Mouse (Mus musculus) T-cell, adult 2 months (primary cell): ENCODE results near the gene Rplp2.
A peak's percentile ranks its signal among the peaks of the same experiment; 100 is the strongest.

Experiments
- DNase-seq: peaks from one replicate; pipeline ENCODE4 v3.0.0; 2022; ENCODE audit warnings: low spot score

The Rplp2 gene

DNA sequence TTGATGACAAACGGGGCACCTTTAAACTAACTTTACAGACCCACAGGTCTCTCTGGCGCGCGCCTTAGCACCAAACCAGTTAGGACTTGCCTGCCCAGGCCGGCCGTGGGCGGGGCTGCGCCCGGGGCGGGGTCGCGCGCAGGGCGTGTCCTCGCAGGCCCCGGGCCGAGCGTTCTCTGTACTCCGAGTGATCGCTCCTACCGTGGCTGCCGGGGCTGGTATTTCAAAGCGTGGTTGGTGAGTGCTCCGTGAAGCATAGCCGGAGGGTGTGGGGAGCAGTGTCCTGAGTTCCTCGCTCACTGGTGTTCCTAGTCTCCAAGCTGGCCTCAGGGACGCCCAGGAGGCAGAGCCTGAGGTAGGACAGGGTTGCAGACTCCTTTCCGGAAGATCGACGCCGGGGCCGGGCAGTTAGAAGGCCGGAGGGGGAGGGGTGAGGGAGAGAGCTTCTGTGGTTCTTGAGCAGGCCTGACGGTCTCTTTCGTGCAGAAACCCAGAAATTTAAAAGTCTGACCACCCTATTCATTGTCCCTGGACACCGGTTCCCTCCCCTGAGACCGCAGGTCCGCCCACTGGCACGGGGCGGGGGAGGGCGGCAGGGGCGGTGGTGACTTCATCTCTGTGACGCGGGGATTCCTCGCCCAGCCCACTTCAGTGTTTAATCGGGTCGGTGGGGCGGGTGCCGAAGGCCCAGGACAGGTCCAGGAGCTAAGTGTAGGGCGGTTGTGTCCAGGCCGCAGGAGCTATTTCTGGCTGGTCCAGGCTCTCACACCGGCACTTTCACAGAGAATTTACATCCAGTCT, 20.3 kb downstream of the Rplp2 start, which contains the start of gene Cd151:
Gene Cd151 (plus strand): TSS at position 163 of the 801 bp plus-strand sequence.
- DNase-seq: peak; percentile 52

GRCm38 (mm10) chr7:141468164-141468521, 21.0 kb downstream of the Rplp2 start:
- no peak for DNase-seq

DNA sequence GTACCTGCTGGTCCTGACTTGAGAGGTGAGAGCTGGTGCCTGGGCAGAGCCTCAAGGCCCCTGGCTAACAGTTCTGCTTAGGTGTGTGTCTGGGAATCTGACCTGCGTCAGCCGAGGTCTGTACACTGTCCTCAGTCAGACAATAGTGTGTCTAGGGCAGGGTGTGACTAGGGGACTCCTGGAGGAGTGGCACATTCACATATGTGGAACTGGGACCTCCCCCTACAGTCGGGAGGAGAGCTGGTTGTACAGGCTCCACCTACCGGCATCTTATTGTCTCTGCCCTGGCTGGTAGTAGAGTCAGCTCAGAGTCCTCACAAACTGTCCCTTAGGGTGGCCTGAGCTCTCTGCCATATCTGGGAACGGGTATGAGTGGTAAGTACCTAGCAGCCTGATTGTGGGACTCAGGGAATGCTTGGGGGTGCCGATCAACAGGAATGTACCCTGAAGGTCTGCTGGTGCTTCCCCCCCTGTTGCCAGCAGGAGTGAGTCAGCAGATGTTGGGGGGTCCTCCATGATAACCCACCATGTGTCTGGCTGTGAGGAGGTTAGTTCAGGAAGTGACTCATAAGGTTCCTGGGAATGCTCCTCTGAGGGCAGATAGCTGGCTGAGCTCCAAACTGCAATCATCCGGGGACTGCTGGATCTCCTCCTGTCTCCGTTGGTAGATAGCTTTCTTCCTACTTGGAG, 21.5 kb downstream of the Rplp2 start:
- peak; percentile 49 for DNase-seq

DNA sequence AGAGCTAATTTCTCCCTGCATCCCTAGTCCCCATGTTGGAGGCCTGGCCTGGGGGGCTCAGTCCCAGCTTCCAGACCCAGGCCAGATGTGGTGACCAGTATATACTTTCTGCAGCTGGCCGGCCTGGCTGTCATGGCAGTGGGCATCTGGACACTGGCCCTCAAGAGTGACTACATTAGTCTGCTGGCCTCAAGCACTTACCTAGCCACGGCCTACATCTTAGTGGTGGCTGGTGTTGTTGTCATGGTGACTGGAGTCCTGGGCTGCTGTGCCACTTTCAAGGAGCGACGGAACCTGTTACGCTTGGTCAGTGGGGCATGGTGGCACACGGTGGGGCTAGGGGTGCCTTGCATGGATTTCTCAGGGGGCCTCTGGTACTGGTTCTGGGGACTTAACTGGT, 22.2 kb downstream of the Rplp2 start:
- no peak for DNase-seq

GRCm38 (mm10) chr7:141469901-141470636, 22.9 kb downstream of the Rplp2 start:
- no peak for DNase-seq

DNA sequence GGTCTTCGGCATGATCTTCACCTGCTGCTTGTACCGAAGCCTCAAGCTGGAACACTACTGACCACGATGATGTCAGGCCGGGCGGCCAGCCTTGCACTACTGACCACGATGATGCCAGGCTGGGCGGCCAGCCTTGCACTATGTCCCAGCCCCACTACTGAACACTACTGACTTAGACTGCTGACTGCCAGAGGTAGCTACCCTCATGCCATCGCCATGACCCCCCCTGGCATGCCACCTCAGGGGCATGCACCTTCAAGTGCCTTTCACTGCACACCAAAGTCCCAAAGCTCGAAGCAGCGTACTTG, 23.4 kb downstream of the Rplp2 start:
- DNase-seq: no peak

- no peak for DNase-seq
Measured at GRCm38 (mm10) chr7:141471236-141471635, 24.1 kb downstream of the Rplp2 start.

DNA sequence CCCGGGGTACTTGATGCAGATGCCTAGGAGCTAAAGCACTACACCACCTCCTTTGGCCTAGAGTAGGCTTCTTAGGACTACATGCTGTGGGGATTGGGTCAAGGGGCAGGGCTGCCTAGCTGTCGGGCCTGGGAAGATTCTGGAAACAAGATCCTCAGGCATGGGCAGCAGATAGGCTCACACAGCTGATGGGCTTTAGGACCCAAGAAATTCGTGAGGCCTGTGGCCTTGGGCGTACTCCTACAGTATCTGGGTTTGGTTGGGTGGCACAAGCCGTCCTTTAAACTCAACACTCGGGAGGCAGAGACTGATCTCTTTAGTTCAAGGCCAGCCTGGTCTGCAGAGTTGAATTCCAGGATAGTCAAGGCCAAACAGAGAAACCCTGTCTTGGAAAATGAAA, 25.1 kb downstream of the Rplp2 start:
- no peak for DNase-seq

DNA sequence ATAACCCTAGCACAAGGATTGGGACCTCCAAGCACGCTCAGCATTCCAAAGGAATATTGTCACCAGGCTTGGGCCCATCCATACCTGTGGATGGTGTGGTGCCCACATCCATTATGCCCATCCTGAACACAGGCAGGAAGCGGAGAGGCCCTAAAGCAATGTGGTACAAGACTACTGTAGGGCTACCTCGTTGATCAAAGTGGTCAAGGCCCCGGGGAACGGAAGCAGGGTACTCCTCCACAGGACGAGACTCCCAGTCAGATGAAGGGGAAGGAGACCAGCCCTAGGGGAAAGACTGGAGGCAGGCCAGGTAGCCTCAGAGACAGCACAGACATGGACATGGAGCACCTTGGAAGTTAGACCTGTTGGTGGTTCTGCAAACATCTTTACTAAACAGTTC, 25.6 kb downstream of the Rplp2 start:
- no peak for DNase-seq

DNA sequence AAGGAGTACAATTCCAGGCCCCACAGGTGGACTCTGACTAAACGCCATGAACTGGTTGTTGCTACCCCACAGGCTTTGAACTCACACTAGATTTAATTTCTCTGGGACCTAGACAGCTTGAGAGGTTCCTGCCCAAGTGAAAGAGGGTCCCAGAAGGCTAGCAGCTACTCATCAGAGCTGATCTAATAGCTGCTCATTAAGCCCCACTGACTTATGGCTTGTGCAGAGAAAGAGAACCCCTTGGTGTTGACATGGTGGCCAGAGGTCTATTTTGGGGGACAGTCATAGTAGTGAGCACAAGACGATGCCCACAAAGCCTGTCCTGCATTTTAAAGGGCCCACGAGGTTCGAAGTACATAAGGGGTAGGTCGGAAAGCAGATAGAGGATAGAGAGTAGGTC, 27.0 kb downstream of the Rplp2 start:
- no peak for DNase-seq

DNA sequence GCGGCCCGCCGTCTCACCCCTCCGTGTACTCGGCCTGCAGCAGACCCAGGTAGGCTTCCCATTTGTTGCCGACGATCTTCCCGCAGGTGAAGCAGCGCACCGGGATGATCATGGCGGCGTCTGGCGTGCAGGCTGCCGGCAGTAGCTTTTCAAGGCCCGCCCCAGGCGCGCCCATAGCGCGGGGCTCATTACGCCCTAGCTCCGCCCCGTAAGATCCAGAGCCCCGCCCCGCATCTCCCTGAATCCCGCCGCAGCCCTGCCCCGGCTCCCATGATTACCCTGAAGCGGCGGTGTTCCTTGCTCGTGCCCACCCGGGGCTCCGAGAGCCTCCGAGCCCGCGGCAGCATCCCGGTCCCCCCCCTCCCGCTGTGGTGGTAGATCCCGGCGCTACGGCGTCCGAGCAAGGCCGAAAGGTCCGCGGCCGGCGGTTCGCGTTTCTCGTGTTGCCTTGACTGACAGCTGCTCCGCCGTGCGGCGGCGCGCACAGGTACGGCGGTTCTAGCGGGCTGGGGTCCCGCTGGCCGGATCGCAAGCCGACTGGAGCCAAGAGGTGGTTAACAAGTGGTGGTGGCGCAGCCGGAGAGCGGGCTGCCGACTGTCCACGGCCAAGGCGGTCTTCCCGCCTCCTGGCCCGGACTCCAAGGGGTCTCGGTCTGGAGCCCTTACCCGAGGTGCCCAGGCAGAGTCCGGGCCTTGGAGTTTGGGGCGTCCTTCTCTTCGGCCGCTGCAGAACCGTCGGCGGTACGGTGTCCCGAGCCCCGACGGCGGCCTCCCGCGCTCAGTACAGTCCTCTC, 28.0 kb downstream of the Rplp2 start, which contains the start of the genes Polr2l and Tspan4:
Gene Polr2l (minus strand): TSS at position 122 of the 794 bp plus-strand sequence.
Gene Tspan4 (plus strand): TSS at position 230 of the 794 bp plus-strand sequence.
- peak; percentile 83 for DNase-seq

GRCm38 (mm10) chr7:141475805-141476158, 28.6 kb downstream of the Rplp2 start:
- no peak for DNase-seq

DNA sequence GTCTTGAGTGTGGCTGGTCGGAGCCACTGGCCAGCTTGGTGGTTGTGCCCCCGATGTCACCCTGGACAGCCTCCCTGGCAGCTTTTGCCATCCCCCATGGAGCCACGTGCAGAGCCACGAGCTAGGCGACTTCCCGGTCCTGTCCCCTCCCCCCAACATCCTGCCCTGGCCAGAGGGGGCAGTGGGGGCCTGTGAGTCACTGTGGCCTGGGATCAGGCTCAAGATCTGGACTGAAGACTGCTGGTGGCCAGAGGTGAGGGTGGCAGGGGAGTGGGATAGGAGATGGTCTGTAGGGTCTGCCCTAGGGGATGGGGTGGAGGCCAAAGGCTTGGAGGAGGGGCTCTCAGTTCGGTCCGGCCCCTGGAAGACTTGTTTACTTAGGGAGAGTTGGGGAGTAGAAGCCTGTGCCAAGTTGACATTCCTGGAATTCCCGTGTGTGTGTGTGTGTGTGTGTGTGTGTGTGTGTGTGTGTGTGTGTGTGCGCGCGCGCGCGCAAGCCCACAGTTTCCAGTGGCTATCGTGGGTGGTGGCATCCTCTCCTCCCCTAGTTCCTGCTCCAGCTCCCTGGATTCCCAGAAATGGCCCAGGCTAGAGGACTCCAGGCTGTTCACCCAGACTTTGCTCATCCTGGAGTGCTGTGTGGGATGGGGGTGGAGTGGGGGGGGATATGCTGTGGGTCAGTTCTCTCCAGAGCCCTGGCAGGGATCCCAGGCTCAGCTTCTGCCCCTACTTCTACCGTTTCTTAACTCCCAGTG, 29.2 kb downstream of the Rplp2 start:
- peak; percentile 32 for DNase-seq

DNA sequence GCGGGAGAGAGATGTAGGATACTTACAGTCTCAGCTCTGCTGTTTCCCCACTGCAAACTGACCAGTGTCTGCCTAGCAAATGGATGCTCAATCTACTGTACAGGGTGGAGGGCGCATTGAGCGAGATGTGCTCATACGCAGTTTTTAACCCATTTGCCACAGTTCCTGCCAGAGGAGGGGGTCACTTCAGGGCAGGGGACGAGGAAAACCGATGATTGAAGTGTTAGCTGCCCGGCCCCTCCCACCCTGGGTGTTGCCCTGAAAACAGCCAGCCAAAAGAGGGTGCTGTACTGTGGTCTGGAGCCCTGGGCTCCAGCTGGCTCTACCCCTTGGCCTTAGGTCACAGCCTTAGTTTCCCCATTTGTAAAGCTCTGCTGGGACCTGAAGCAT, 29.8 kb downstream of the Rplp2 start:
- no peak for DNase-seq

- DNase-seq: no peak
Measured at GRCm38 (mm10) chr7:141477578-141478269, 30.6 kb downstream of the Rplp2 start.

GRCm38 (mm10) chr7:141478270-141478748, 31.1 kb downstream of the Rplp2 start:
- no peak for DNase-seq

GRCm38 (mm10) chr7:141480842-141481497, 33.8 kb downstream of the Rplp2 start:
- DNase-seq: peak; percentile 73

- peak; percentile 52 for DNase-seq
Measured at GRCm38 (mm10) chr7:141481498-141482401, 34.6 kb downstream of the Rplp2 start.

- DNase-seq: no peak
Measured at GRCm38 (mm10) chr7:141482531-141483024, 35.4 kb downstream of the Rplp2 start.
